Mouse (Mus musculus): ENCODE data around the gene Abhd13.
A peak's percentile ranks its signal among the peaks of the same experiment; 100 is the strongest.

DNA sequence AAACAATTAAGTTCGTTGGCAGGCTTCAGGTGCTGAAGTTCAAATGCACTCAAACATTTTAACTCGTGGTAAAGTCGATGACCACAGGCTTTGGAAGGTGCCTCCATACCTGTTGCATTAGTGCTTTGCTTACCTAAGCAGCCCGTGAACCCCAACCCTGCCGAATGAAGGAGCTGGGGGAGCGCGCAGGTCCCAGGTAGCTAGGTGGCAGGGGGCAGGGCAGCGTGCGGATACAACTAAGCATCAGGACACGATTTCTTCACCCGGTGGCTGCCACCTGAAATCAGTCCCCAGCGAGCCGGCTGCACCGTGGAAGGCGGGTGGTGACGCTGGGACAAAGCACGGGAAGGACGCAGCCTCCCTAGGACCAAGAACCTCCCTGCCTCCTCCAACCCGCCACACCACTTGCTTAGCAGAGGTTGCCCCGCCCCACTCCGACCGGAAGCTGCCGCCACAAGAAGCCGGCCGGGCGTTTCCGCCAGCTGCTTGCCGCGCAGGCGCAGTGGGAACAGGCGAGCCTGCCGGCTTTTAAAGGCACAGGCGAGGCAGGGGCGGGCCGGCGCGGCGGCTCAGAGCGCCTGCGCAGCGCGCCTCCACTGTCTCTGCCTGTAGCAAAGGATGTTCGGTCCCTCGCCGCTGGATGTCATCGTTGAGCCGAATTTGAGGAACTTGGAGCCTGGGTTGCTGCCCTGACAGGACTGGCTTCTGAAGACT, 1.5 kb upstream of the Abhd13 start:
- TF ChIP-seq POLR2A (IDR thresholded peaks at IDR 0.05; ENCODE audit: borderline replicate concordance, extremely low read depth, low read depth, low read length), result peak; percentile 70; the same call in 1 of the 2 replicates
- TF ChIP-seq CTCF (IDR thresholded peaks at IDR 0.05; ENCODE audit: insufficient read depth, low read length), result peak; percentile 87
